ENCODE assay signal across 8 mouse cellular contexts in genomic region chr7:100706883-100707480, GRCm38 (mm10). TPM values are rescaled to one million over a fixed set of nuclear protein-coding genes. Genes with fewer than 3 reads are reported as not detected.
DNase-seq lines count a peak whose midpoint lies in the region; ATAC-seq and TF ChIP-seq lines count a peak whose summit lies in the region.

No protein-coding gene starts in this region.

- peaks cover 20% of the 10 kb centered on the region for H3K4me1 ChIP-seq in bone marrow macrophage, adult 2 months (ENCODE audit: control insufficient read depth, insufficient read depth, low read length)
- H3K4me1 ChIP-seq in forebrain, postnatal 0 days (ENCODE audit: insufficient read depth) = peaks cover 14% of the 10 kb centered on the region
- peaks cover 12% of the 10 kb centered on the region for H3K4me1 ChIP-seq in liver, embryonic 11.5 days (replicated peaks; ENCODE audit: control insufficient read depth, insufficient read depth, low read length)

- TF ChIP-seq CTCF in left cerebral cortex, adult 2 months (IDR thresholded peaks at IDR 0.05) = no peak
- TF ChIP-seq CTCF in bone marrow macrophage, adult 2 months (IDR thresholded peaks at IDR 0.05; ENCODE audit: low read depth, low read length) = no peak
- no peak for TF ChIP-seq CTCF in forebrain, postnatal 0 days (IDR thresholded peaks at IDR 0.05; ENCODE audit: low read depth)

- no peak for DNase-seq in left cerebral cortex, adult 2 months (ENCODE audit: extremely low spot score in 1 of 2, low spot score in 2 of 2)
- DNase-seq in left cerebral cortex, adult 18-20 months (ENCODE audit: low spot score in 2 of 2) = no peak
- no peak for DNase-seq in forebrain, postnatal 0 days
- DNase-seq in liver, embryonic 11.5 days (ENCODE audit: low spot score) = no peak
- no peak for DNase-seq in thymus, postnatal 10 days (ENCODE audit: low spot score in 2 of 2)

- no peak for TF ChIP-seq POLR2A in bone marrow macrophage, adult 2 months (IDR thresholded peaks at IDR 0.05; ENCODE audit: borderline replicate concordance, low read depth, low read length)

- under 1% methylated on average over 23 of the region's 23 CpGs for WGBS in forebrain, postnatal 0 days
- 1% methylated on average over 23 of the region's 23 CpGs for WGBS in liver, embryonic 11.5 days

- peak overlapping the region; percentile 68 for H3K4me2 ChIP-seq in forebrain, postnatal 0 days (ENCODE audit: low read depth)
- peak overlapping the region; percentile 69 for H3K4me2 ChIP-seq in liver, embryonic 11.5 days

- no peaks in the 10 kb centered on the region for H3K27me3 ChIP-seq in forebrain, postnatal 0 days (ENCODE audit: insufficient read depth, low read length)
- no peaks in the 10 kb centered on the region for H3K27me3 ChIP-seq in liver, embryonic 11.5 days (replicated peaks; ENCODE audit: control insufficient read depth, insufficient read depth, low read length)

- H3K4me3 ChIP-seq in left cerebral cortex, adult 2 months = peak overlapping the region; percentile 74
- peak overlapping the region; percentile 84 for H3K4me3 ChIP-seq in bone marrow macrophage, adult 2 months (ENCODE audit: insufficient read depth, low read length)
- H3K4me3 ChIP-seq in forebrain, postnatal 0 days (ENCODE audit: low read depth, low read length) = peak overlapping the region; percentile 97
- peak overlapping the region; percentile 76 for H3K4me3 ChIP-seq in liver, embryonic 11.5 days (ENCODE audit: low read depth, low read length)

- H3K9me3 ChIP-seq in forebrain, postnatal 0 days (ENCODE audit: low read length) = no peaks in the 10 kb centered on the region
- no peaks in the 10 kb centered on the region for H3K9me3 ChIP-seq in liver, embryonic 11.5 days (ENCODE audit: control insufficient read depth, low read length)

- peak overlapping the region; percentile 100 for H3K27ac ChIP-seq in left cerebral cortex, adult 2 months
- peak overlapping the region; percentile 48 for H3K27ac ChIP-seq in bone marrow macrophage, adult 2 months (ENCODE audit: insufficient read depth, low read depth, low read length)
- H3K27ac ChIP-seq in forebrain, postnatal 0 days (ENCODE audit: low read depth, low read length) = peak overlapping the region; percentile 98
- H3K27ac ChIP-seq in liver, embryonic 11.5 days (ENCODE audit: low read depth, low read length) = peak overlapping the region; percentile 84

- peak overlapping the region; percentile 91 for H3K9ac ChIP-seq in forebrain, postnatal 0 days
- H3K9ac ChIP-seq in liver, embryonic 11.5 days (ENCODE audit: low read depth, low read length) = peak overlapping the region; percentile 92

- ATAC-seq in forebrain, postnatal 0 days = no peak
- peak; percentile 36 for ATAC-seq in liver, embryonic 11.5 days (replicated peaks; ENCODE audit: low FRiP score)
- ATAC-seq in erythroid progenitor cell, adult 5-6 weeks (replicated peaks; ENCODE audit: low FRiP score, poor library complexity, severe bottlenecking) = no peak
- ATAC-seq in frontal cortex, adult (ENCODE audit: low TSS enrichment) = no peak; the same call in 1 of the 2 replicates

- no peaks in the 10 kb centered on the region for H3K36me3 ChIP-seq in forebrain, postnatal 0 days (ENCODE audit: insufficient read depth)
- no peaks in the 10 kb centered on the region for H3K36me3 ChIP-seq in liver, embryonic 11.5 days (ENCODE audit: control insufficient read depth, insufficient read depth, low read length)

- intact Hi-C loops in left cerebral cortex, adult 2 months (cut with DNase I) = loop anchor here (5.0 kb wide), 2 partner anchors 90 to 110 kb away; no protein-coding TSS in a partner anchor

RNA-seq across cellular contexts. Expression of gene Fam168a, which starts 0.5 kb away (rescaled TPM):
- total RNA-seq in left cerebral cortex, adult 2 months (2021) = 100 to 1,000 TPM; 215 to 220 TPM
- 100 to 1,000 TPM; 198 to 207 TPM for total RNA-seq in left cerebral cortex, adult 18-20 months (2021)
- polyA plus RNA-seq in bone marrow macrophage, adult 2 months (2012; ENCODE audit: insufficient read depth, insufficient read length, missing spikeins) = 30.6 and 32.1 TPM in 2 replicates
- total RNA-seq in forebrain, postnatal 0 days (2014; rRNA removed) = 84.0 and 116 TPM in 2 replicates
- polyA plus RNA-seq in forebrain, postnatal 0 days (2015; fragmentation: Nextera tagmentation; extraction: Ambion mirVana) = 90.1 and 91.7 TPM in 2 replicates
- 16.2 and 18.8 TPM in 2 replicates for polyA plus RNA-seq in liver, embryonic 11.5 days (2014; fragmentation: Nextera tagmentation; extraction: Ambion mirVana)
- total RNA-seq in erythroid progenitor cell, adult 5-6 weeks (2015; ENCODE audit: low replicate concordance) = 21.6 and 31.4 TPM in 2 replicates
- 11.9 and 13.9 TPM in 2 replicates for total RNA-seq in erythroid progenitor cell, adult 5-6 weeks (2017; ENCODE audit: low replicate concordance)

RNA-seq across cellular contexts. Expression of gene Plekhb1, which starts 44.8 kb away (rescaled TPM):
- total RNA-seq in left cerebral cortex, adult 2 months (2021) = 100 to 1,000 TPM; 139 to 153 TPM
- total RNA-seq in left cerebral cortex, adult 18-20 months (2021) = 100 to 1,000 TPM; 174 to 178 TPM
- not detected in 2 replicates for polyA plus RNA-seq in bone marrow macrophage, adult 2 months (2012; ENCODE audit: insufficient read depth, insufficient read length, missing spikeins)
- total RNA-seq in forebrain, postnatal 0 days (2014; rRNA removed) = 14.8 and 20.4 TPM in 2 replicates
- polyA plus RNA-seq in forebrain, postnatal 0 days (2015; fragmentation: Nextera tagmentation; extraction: Ambion mirVana) = 22.1 and 22.8 TPM in 2 replicates
- 1.1 and 2.0 TPM in 2 replicates for polyA plus RNA-seq in liver, embryonic 11.5 days (2014; fragmentation: Nextera tagmentation; extraction: Ambion mirVana)
- total RNA-seq in erythroid progenitor cell, adult 5-6 weeks (2015; ENCODE audit: low replicate concordance) = not detected in 2 replicates
- total RNA-seq in erythroid progenitor cell, adult 5-6 weeks (2017; ENCODE audit: low replicate concordance) = 0.77 TPM in 1 of 2 replicates, not detected in the other

Comparison
In these comparisons a context has a peak if more than half of its experiments do, and no peak if none do; other contexts are left out.
1. H3K27ac ChIP-seq: peak in every context shown above with its lines; median percentile 100 in left cerebral cortex, adult 2 months; 98 in forebrain, postnatal 0 days; 84 in liver, embryonic 11.5 days; 48 in bone marrow macrophage, adult 2 months.